Mouse (Mus musculus): ENCODE data around the gene Gm29609. TPM values are rescaled to one million over a fixed set of nuclear protein-coding genes. Genes with fewer than 3 reads are reported as not detected.

The Gm29609 gene
- total RNA-seq, 2 experiments from 2014 or later, result 1.6 to 2.8 TPM

DNA sequence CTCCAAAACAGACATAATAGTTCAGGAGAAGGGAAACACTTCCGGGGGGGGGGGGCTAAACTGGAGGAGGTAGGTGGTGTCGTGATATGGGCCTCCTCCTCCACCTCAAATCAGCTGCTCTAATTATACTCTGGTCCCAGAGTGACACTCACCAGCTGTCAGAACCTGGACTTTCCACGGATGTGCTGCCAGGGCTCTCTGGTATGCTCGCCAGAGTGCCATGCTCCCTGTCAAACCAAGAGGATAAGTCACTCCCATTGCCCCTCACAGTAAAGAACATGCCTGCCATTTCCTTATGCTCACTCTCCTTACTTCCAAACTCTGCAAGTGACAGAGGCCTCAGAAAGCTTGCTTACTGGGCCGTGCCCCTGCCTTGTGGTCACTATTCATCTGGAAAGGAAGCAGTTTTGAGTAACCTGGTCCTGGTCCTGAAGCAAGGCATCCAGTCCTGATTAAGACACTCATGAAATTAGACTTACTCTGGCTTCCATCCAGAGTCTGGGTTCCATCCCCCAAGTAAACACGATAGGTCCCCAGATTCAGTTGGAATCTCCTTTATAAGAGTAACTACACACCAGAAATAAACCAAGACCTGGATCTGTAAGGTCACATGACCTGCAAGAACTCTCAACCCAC lies 26.1 kb downstream of the Gm29609 start:
- DNase-seq (ENCODE audit: extremely low spot score in 1 of 2, low spot score in 1 of 2), result peak in 1 of 2 experiments; percentile 12

DNA sequence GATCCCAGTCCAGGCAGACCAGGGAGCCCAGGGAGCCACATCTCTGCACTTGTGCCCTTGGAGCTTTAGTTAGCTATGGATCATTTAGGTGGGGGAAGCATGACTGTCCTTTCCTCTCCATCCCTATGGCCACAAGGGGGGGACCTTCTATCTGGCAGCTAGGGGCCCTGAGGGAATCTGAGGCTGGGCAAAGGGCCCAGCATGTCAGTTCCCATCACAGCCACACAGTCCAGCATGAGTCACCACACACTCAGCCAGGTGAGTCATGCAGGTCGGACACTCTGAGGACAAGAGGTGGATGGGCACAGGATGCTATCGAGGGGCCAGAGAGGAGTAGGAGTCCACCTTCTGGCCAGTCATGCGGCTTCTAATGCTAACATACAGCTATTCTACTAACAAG lies 28.0 kb downstream of the Gm29609 start:
- no peak for DNase-seq (ENCODE audit: extremely low spot score in 1 of 2, low spot score in 1 of 2)

DNA sequence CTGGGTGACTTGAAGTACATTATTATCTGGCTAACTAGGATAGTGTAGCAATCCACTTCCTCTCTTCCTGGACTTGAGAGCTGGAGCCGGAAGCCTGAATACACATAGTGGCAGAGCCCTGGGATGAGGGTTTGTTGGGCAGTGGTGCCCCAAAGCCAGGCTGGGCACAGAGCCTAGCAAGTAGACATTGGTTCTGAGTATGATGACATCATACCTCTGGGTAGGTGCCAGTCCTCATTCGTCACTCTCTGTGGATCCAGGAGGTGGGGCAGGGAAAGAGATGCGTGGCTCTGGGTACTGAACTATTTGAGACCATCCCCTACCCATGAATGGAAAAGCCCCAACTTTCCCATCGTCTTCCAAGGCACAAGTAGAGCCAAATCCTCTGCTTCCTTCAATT lies 29.9 kb downstream of the Gm29609 start:
- DNase-seq (ENCODE audit: extremely low spot score in 1 of 2, low spot score in 1 of 2), result no peak

DNA sequence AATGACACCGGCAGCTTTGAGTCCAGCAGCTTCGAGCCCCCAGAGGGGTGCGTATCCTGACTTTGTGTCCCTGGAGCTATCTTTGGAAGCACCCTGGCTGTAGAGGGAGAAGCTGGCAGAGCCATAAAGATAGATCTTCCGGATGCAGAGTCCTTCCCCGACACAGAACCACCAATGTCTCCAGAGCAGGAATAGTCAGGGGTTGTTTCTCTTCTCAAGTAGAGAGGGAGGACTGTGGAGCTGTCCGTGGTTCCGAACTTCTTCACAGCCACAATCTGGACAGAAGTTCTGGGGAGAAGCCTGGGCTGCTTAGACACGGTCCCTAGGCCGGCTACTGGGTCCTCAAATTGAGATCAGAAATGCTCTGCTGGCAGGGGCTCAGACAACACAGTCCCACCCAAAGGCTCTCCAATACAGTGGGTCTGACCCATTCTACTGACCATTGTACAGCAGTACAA lies 40.7 kb downstream of the Gm29609 start:
- DNase-seq (ENCODE audit: extremely low spot score in 1 of 2, low spot score in 1 of 2), result no peak

DNA sequence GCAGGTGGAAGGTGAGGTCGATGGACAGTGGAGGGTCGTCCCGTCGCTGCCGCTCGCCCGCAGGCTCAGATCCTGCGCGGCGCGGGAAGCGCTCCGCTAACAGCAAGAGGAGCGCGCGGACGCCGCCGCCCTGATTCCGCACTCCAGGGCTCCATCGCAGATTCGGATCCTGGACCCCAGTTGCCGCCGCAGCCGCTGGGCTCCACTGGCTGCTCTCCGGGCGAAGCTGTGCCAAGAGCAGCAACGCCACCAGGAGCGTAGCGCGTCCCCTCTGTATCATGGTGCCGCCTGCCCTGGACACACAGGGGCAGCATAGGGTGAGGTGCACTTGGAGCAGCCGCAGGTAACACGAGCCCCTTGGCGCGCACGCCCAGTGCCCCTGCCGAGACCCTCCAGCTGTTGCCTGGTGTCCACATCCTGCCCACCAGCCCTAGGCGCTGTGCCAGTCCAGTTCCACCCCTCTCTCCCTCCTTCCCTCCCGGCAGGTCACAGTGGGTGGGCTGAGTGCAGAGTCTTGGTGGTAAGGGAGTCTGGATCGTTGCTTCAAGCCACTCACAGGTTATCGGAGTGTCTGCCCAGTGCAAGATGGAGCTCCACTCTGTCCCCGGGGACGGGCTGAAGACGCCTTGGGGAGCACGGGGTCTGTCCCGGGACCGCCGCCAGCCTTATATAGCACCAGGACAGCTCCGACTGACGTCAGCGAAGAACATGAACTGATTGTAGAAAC lies 41.3 kb downstream of the Gm29609 start, which contains the start of gene Ucn:
TSS of gene Ucn (minus strand) at position 589 of the 727 bp plus-strand sequence.
- DNase-seq (ENCODE audit: extremely low spot score in 1 of 2, low spot score in 1 of 2), result peak in 1 of 2 experiments; percentile 10

DNA sequence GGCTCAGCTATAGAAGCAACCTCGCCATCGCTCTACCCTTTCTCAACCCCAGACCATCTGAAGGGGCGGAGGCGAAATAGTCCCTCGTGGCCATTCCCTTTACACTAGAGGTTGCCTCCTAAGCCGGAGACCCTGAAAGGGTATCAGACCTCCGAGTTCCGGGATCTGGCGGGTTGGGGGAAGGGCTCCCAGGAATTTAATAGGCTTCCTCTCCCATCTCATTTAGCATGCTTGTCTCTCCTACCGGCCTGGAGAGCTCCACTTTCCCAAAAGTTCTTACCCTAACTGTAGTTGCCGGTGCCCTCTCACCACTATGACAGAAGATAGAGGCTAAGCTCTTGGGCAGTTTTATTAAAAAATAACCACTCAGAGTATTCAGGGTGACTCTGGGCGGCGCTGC lies 42.1 kb downstream of the Gm29609 start:
- no peak for DNase-seq (ENCODE audit: extremely low spot score in 1 of 2, low spot score in 1 of 2)

DNA sequence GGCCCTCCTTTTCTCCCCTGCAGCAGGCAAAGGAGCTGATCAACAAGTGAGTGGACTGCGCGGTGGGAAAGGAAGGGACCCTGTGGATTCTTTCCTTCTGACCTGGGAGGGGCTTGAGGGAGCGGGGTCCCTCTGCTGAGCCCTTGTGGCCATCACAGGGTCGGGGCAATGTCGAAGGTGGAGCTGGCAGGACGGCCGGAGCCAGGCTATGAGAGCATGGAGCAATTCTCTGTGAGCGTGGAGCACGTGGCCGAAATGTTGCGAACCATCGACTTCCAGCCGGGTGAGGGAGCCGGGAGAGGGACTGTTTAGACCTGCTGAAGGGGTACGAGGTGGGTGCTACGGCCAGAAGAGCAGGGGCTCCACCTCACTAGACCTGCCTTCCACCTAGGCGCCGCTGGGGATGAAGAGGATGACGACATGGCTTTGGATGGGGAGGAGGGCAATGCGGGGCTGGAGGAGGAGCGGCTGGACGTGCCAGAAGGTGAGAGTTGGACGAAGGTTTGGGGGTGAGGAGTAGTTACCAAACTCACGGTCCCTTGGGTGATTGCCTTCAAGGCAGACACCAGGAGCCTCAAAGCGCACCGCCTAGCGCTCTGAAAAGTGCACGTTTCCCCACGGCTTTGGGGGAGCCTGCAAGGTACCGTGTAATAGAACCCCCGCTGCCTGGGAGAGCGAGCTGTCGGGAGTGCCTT lies 42.8 kb downstream of the Gm29609 start:
- DNase-seq (ENCODE audit: extremely low spot score in 1 of 2, low spot score in 1 of 2), result no peak

DNA sequence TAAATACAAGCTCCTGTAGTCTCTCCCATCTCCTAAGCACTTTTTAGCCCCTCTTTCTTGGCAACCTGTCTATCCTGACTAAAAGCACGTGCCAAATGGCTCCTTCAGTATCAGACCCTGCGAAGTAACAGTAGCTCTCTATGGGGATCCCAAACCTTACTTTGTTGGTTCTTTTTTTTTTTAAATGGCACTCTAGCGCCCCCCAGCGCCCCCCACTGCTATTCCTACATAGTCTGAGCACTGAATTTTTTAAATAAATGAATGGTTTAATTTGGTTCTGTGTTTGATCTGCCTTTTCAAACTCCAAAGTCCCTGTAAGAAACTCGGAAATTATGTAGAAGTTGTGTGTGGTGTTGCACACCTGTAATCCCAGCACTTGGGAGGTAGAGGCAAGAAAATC lies 53.7 kb downstream of the Gm29609 start:
- peak in 1 of 2 experiments; percentile 16 for DNase-seq (ENCODE audit: extremely low spot score in 1 of 2, low spot score in 1 of 2)

DNA sequence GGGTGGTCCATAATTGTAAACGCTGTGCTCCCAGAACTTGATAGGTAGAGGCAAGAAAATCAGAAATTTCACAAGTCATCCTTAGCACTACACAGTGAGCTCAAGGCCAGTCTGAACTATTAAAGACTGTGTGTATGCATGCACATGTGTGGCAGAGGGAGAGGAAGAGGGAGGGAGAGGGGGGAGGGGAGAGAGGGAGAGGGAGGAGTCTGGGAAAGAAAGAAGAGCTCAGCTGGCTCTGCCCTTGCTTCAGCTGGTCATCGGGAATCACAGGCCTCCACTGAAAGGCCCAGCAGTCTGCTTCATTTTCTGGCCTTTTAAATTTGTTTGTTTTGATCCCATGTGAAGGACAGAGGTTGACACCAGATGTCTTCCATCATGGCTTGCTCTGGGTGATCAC lies 56.2 kb downstream of the Gm29609 start:
- no peak for DNase-seq (ENCODE audit: extremely low spot score in 1 of 2, low spot score in 1 of 2)

DNA sequence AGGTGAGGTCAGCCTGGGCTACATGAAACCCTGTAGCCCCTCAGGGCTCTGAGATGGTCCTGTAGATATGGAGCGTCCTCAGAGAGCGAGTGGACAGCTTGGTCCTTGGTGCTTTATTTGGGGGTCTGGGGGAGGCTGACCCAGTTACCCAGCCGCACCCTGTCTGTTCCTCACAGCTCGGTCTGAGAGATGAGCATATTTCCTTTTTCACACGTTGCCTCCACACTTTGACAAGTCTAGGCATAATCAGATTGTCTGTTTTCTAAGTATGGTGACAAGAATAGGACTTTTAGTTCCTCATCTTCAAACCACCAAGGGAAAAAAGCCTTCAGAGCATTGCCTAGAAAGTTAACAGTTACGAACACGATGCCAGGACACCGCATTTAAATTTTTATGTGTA lies 58.6 kb downstream of the Gm29609 start:
- no peak for DNase-seq (ENCODE audit: extremely low spot score in 1 of 2, low spot score in 1 of 2)

DNA sequence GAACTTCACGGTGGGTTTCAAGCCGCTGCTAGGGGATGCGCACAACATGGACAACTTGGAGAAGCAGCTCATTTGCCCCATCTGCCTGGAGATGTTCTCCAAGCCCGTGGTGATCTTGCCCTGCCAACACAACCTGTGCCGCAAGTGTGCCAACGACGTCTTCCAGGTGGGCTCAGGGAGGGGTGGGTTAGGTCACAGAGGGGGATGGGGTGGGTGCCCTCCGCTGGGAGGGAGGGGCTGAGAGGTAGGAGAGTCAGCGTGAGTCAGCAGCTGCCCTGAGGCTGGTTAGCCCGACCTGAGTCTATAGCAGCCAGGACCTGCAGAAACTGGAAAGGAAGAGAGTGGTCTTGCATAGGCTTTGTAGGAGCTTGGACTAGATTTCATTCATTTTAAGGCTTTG lies 62.8 kb downstream of the Gm29609 start:
- no peak for DNase-seq (ENCODE audit: extremely low spot score in 1 of 2, low spot score in 1 of 2)

DNA sequence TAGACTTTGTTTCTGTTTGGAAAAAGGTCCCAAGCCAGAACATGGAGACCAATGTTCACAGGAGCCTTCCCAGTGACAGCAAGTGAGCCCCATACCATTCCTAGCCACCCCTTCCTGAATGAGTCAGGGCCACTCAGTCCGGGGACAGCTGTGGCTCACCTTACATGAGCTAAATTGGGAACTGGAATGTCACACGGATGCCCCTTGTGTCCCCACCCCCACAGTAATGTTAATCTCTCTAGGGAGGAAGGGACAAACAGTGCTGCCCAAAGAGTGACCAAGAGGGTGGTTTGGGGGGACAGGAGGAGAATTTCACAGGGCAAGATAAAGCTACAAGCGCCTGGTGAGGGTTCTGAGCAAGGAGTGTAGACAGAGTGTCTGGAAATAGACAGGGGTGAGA lies 63.4 kb downstream of the Gm29609 start, which contains the start of gene Trim54:
TSS of gene Trim54 (plus strand) at position 359 of the 400 bp plus-strand sequence.
- DNase-seq (ENCODE audit: extremely low spot score in 1 of 2, low spot score in 1 of 2), result no peak

DNA sequence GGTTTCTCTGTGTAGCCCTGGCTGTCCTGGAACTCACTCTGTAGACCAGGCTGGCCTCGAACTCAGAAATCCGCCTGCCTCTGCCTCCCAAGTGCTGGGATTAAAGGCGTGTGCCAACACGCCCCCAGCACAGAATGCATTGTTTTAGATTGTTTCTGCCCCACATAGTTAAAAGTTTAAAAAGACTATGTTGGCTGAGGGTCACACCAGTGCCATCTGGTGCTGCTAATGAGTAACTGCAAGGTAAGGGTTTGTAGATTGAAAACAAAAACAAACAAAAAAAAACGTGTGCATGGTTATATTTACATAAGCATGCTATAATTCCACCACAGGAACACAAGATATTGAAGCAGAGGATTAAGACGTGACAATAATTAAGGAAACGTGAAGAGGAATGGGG lies 68.9 kb downstream of the Gm29609 start:
- no peak for DNase-seq (ENCODE audit: extremely low spot score in 1 of 2, low spot score in 1 of 2)

DNA sequence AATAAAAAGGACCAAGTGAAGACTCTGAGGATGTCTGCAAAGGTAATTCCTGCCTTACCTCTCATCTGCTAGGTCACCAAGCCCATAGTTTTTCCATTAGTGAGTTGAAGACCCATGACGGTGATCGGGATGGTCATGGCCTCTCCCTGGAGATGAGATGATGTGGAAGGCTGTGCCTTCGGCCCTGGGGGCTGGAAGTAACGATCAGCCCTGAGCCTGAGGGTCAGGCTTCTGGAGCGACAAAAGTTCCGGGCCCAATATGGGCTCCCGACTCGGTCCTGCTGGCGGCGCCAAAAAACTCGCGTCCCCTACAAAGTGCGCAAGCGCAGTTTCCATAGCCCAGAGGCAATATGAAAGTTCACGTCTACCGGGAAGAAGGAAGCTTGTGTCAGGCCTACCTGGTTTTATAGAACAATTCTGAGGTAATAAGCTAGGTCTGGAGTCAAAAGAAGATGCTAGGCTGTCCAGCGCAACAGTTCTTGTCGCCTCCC lies 71.7 kb downstream of the Gm29609 start, which contains the start of gene Slc30a3:
TSS of gene Slc30a3 (minus strand) at position 238 of the 491 bp plus-strand sequence.
- no peak for DNase-seq (ENCODE audit: extremely low spot score in 1 of 2, low spot score in 1 of 2)

DNA sequence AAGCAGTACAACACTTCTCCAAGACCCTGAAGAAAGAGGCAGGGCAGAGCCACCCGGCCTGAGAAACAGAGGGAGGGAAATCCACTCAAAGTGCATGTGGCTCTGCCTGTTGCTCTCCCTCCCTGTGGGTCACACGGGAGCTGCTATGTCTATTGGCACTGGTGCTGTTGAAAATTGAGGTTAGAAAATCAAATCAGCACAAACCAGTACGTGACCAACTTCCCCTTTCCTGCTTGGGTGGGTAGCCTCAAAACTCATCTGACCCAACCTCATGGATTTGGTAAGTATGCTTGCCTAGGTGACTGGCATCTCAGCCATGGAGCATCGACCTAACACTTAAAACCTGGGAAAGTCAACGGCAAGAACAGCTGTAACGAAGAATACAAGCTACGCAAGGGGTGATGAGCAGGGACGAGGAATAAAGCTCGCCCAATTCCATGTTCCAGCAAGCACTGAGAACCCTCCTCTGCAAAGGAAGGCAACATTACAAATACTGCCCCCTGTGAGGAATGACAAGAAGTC lies 73.8 kb downstream of the Gm29609 start, which contains the start of gene Dnajc5g:
TSS of gene Dnajc5g (plus strand) at position 472 of the 522 bp plus-strand sequence.
- no peak for DNase-seq (ENCODE audit: extremely low spot score in 1 of 2, low spot score in 1 of 2)

DNA sequence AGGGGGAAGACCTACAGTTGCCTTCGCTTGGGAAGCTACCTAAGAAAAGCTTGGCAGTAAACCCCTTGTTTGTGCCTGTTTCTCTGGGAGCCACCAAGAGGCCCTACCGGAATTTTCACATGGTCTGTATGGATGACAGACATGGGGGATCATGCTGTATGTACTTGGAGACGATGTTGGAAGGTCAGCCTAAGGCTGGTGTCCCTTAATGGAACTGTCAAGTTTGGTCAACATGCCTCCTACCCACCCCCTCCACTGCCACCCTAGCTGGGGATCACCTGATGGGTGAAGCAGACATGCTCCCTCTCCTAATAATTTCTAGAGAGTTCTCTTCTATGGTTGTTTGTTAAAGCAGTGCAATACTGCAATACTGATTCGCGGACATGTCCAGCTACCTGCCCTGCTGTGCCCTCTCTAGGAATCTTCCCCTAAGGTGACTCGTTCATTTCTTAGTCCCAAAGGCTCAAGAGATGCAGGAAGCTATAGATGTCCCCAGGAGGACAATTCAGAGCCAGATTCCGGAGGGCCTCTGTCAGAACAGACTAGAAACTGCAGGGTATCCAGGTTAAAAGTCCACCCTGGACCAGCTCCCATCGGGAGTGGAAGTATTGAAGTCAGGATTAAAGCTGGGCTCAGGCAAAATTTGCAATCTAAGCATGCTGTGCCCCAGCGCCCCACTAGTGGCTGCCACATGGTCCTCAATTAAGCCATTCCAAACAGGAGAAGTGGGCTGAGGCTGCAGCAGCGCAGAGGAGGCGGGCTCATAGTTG lies 83.8 kb downstream of the Gm29609 start:
- DNase-seq (ENCODE audit: extremely low spot score in 1 of 2, low spot score in 1 of 2), result no peak

DNA sequence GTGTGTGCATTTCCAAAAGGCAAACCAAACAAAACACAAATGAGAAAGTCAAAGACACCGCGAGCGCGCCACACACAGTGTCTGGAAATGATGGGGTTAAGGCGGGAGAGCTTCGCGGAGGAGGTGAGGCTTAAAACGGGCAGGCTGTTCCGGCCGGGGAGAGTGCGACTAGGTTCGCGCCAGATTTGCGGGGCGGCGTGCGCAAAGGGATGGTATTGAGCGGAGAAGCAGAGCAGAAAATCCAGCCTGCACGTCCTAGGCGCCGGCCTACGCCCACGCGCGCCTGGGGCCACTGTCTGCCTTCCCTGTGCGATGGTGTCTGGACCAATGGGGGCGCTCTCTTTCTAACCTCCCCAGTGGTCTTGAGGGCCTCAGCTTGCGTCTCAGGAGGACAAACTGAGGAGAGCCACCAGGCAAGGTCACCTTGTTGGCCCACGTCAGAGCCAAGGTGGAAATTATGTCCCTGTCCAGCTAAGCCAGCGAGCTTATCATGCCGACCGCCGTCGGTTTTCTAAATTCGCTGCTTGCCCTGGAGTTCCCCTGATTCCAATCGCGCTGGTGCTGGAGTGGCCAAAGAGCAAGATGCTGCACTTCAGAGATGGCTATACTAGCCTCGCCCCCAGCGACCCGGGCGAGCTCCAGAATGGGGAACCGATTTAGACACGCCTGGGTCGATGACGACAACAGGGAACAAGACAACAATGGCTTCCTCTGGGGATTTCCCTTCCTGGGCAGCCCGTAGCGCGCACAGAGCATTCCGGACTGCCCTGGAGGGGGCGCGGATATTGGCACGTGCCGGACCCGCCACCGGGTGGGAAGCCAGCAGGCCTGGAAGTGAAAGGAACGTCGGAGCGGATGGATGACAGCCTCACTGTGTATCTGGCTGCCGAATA lies 84.7 kb downstream of the Gm29609 start:
- no peak for DNase-seq (ENCODE audit: extremely low spot score in 1 of 2, low spot score in 1 of 2)

Measured in layer of hippocampus, postnatal 25 days (tissue).